Mouse (Mus musculus): Measurements from ENCODE around the gene Hist1h1a. TPM values are rescaled to one million over a fixed set of nuclear protein-coding genes. Genes with fewer than 3 reads are reported as not detected.
"Not testable (repeated sequence)": the region's sequence is repeated elsewhere in the genome, so short reads cannot be mapped to it uniquely, and the experiment has no call there.

Gene Hist1h1a
- polyA plus RNA-seq, 1 experiment from 2014 or later, result not detected

DNA sequence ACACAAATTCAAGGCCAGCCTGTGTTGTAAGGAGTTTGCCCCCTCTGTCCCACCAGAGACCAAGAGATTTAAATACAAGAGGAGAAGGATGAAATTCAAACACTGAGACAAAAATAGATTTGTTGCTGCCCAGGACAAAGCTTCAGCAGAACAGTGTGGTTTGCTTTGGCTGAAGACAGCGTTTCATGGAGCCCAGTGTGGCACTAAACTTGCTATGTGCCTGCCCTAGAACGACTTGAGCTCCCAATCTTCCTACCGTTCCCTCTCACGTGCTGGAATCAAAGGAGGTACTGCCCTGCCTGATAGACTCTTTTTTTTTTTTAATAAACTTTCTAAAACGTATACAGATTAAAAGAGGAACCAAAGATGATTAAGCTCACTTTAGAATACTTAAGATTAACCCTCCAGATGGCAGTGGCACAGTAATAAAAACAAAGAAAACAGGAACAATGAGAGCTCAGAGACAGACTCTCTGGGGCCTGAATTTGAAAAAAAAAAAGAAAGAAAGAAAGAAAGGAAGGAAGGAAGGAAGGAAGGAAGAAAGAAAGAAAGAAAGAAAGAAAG, 5.5 kb downstream of the Hist1h1a start:
- no peaks in the 10 kb centered on the region for H3K36me3 ChIP-seq (ENCODE audit: control insufficient read depth, insufficient read depth, low read length)
- ATAC-seq (ENCODE audit: low FRiP score, low TSS enrichment), result no peak
- WGBS, result 41% methylated on average over 5 of the region's 5 CpGs
- no peak for DNase-seq
- H3K4me3 ChIP-seq (replicated peaks; ENCODE audit: low read depth, low read length), result no peak overlapping the region
- no peak overlapping the region for H3K4me2 ChIP-seq (ENCODE audit: low read length)
- H3K27me3 ChIP-seq (ENCODE audit: control insufficient read depth, insufficient read depth, low read length), result no peaks in the 10 kb centered on the region
- H3K4me1 ChIP-seq (ENCODE audit: control insufficient read depth, insufficient read depth, low read length), result peaks cover 12% of the 10 kb centered on the region
- no peak overlapping the region for H3K9ac ChIP-seq (replicated peaks; ENCODE audit: low read length)
- H3K27ac ChIP-seq (replicated peaks; ENCODE audit: low read depth, low read length), result no peak overlapping the region
- no peaks in the 10 kb centered on the region for H3K9me3 ChIP-seq (ENCODE audit: control insufficient read depth, low read length)

GRCm38 (mm10) chr13:23769613-23770012, 6.1 kb downstream of the Hist1h1a start, which contains the start of gene Trim38:
Gene Trim38 (plus strand): TSS chr13:23769913.
- not testable (repeated sequence) for H3K27ac ChIP-seq (replicated peaks; ENCODE audit: low read depth, low read length); H3K9me3 ChIP-seq (ENCODE audit: control insufficient read depth, low read length); ATAC-seq (ENCODE audit: low FRiP score, low TSS enrichment); H3K4me3 ChIP-seq (replicated peaks; ENCODE audit: low read depth, low read length); H3K9ac ChIP-seq (replicated peaks; ENCODE audit: low read length); H3K27me3 ChIP-seq (ENCODE audit: control insufficient read depth, insufficient read depth, low read length); DNase-seq; H3K4me1 ChIP-seq (ENCODE audit: control insufficient read depth, insufficient read depth, low read length); H3K4me2 ChIP-seq (ENCODE audit: low read length); H3K36me3 ChIP-seq (ENCODE audit: control insufficient read depth, insufficient read depth, low read length)
- 90% methylated on average over 2 of the region's 2 CpGs for WGBS

- no peaks in the 10 kb centered on the region for H3K27me3 ChIP-seq (ENCODE audit: control insufficient read depth, insufficient read depth, low read length)
- H3K9ac ChIP-seq (replicated peaks; ENCODE audit: low read length), result no peak overlapping the region
- DNase-seq (peak; percentile 77), ATAC-seq (ENCODE audit: low FRiP score, low TSS enrichment) (peak; percentile 89)
- no peaks in the 10 kb centered on the region for H3K9me3 ChIP-seq (ENCODE audit: control insufficient read depth, low read length)
- WGBS, result 22% methylated on average over 21 of the region's 21 CpGs
- peak overlapping the region; percentile 47 for H3K4me2 ChIP-seq (ENCODE audit: low read length)
- H3K4me1 ChIP-seq (ENCODE audit: control insufficient read depth, insufficient read depth, low read length), result peaks cover 5% of the 10 kb centered on the region
- no peak overlapping the region for H3K27ac ChIP-seq (replicated peaks; ENCODE audit: low read depth, low read length)
- H3K36me3 ChIP-seq (ENCODE audit: control insufficient read depth, insufficient read depth, low read length), result no peaks in the 10 kb centered on the region
- H3K4me3 ChIP-seq (replicated peaks; ENCODE audit: low read depth, low read length), result no peak overlapping the region
Measured at GRCm38 (mm10) chr13:23772561-23773313, 9.3 kb downstream of the Hist1h1a start.

DNA sequence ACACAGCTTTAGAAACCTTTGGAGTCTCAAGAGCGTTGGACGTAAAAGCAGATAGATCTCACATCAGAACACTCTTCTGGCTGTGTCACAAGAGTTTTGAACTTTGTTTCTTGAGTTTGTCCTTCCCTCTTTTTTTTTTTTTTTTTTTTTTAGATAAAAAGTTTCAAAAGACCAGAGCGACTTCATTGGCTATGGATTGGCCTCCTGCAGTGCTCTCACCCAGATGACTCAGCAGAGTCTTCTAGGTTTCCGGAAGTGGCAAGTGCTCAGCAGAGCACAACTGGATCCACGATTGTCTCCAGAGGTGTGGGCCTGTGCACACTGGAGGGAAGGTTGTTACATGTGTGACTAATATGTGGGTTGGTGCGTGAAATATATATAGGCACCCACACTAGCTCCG, 14.9 kb downstream of the Hist1h1a start:
- Histone ChIP-seq H3K27ac (replicated peaks; ENCODE audit: low read depth, low read length) (no peak overlapping the region), H3K4me1 (ENCODE audit: control insufficient read depth, insufficient read depth, low read length) (no peaks in the 10 kb centered on the region), H3K27me3 (ENCODE audit: control insufficient read depth, insufficient read depth, low read length) (no peaks in the 10 kb centered on the region), H3K9me3 (ENCODE audit: control insufficient read depth, low read length) (no peaks in the 10 kb centered on the region), H3K4me2 (ENCODE audit: low read length) (no peak overlapping the region), H3K9ac (replicated peaks; ENCODE audit: low read length) (no peak overlapping the region), H3K4me3 (replicated peaks; ENCODE audit: low read depth, low read length) (no peak overlapping the region), H3K36me3 (ENCODE audit: control insufficient read depth, insufficient read depth, low read length) (no peaks in the 10 kb centered on the region)
- 95% methylated on average over 7 of the region's 7 CpGs for WGBS
- DNase-seq, result no peak
- ATAC-seq (ENCODE audit: low FRiP score, low TSS enrichment), result no peak

DNA sequence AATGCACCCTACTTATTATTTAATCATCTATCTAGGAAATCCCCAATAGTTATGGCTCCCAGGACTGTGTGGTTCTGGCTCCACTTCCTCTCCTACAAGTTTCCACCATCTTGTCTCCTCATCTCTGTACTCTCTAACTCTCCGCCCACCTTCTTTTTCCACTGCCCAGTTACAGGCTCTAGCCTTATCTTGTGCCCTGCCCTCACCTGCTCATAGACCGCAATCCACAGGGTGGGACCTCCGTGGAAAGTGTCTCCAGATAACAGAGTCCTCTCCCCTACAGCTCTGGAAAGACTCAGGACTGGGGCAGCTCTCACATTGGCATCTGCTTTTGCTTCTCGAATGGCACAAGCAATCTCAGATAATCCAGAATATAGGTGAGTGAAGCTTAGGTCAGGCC, 15.6 kb downstream of the Hist1h1a start:
- Histone ChIP-seq H3K4me1 (ENCODE audit: control insufficient read depth, insufficient read depth, low read length) (no peaks in the 10 kb centered on the region), H3K4me2 (ENCODE audit: low read length) (no peak overlapping the region), H3K9me3 (ENCODE audit: control insufficient read depth, low read length) (no peaks in the 10 kb centered on the region), H3K4me3 (replicated peaks; ENCODE audit: low read depth, low read length) (no peak overlapping the region), H3K36me3 (ENCODE audit: control insufficient read depth, insufficient read depth, low read length) (no peaks in the 10 kb centered on the region), H3K27ac (replicated peaks; ENCODE audit: low read depth, low read length) (no peak overlapping the region), H3K9ac (replicated peaks; ENCODE audit: low read length) (no peak overlapping the region), H3K27me3 (ENCODE audit: control insufficient read depth, insufficient read depth, low read length) (no peaks in the 10 kb centered on the region)
- ATAC-seq (ENCODE audit: low FRiP score, low TSS enrichment) (no peak), DNase-seq (no peak)
- WGBS, result 87% methylated on average over 4 of the region's 4 CpGs

- H3K27me3 ChIP-seq (ENCODE audit: control insufficient read depth, insufficient read depth, low read length), result no peaks in the 10 kb centered on the region
- ATAC-seq (ENCODE audit: low FRiP score, low TSS enrichment) (no peak; the same call in 1 of the 2 replicates), DNase-seq (peak; percentile 91)
- no peak overlapping the region for H3K27ac ChIP-seq (replicated peaks; ENCODE audit: low read depth, low read length)
- H3K9me3 ChIP-seq (ENCODE audit: control insufficient read depth, low read length), result no peaks in the 10 kb centered on the region
- 44% methylated on average over 2 of the region's 2 CpGs for WGBS
- no peak overlapping the region for H3K4me2 ChIP-seq (ENCODE audit: low read length)
- no peak overlapping the region for H3K9ac ChIP-seq (replicated peaks; ENCODE audit: low read length)
- H3K4me1 ChIP-seq (ENCODE audit: control insufficient read depth, insufficient read depth, low read length), result no peaks in the 10 kb centered on the region
- no peak overlapping the region for H3K4me3 ChIP-seq (replicated peaks; ENCODE audit: low read depth, low read length)
- H3K36me3 ChIP-seq (ENCODE audit: control insufficient read depth, insufficient read depth, low read length), result no peaks in the 10 kb centered on the region
Measured at GRCm38 (mm10) chr13:23792520-23792919, 29.1 kb downstream of the Hist1h1a start.

DNA sequence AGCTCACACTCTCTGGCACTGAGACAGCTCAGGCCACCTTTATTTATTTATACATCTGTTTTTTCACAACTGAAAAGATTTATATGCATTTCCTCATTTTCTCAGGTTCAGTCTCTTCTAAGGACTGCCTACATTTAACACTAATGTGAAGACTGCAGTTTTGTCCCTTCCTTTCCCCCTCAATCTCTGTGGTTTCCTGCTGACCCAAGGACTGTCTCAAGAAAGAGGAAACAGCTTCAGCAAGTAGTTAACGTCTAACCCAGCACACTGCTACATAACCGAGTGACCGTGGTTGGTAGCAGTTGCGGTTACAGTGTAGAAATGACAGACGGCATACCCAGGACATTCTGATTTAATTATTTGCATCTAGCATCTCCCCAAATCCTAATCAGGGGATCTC, 35.9 kb downstream of the Hist1h1a start:
- no peaks in the 10 kb centered on the region for H3K27me3 ChIP-seq (ENCODE audit: control insufficient read depth, insufficient read depth, low read length)
- no peak for DNase-seq
- WGBS, result 91% methylated on average over 5 of the region's 5 CpGs

GRCm38 (mm10) chr13:23804532-23804931, 41.1 kb downstream of the Hist1h1a start:
- ATAC-seq (ENCODE audit: low FRiP score, low TSS enrichment) (no peak), DNase-seq (no peak)
- Histone ChIP-seq H3K4me2 (ENCODE audit: low read length) (no peak overlapping the region), H3K36me3 (ENCODE audit: control insufficient read depth, insufficient read depth, low read length) (no peaks in the 10 kb centered on the region), H3K9me3 (ENCODE audit: control insufficient read depth, low read length) (no peaks in the 10 kb centered on the region), H3K4me3 (replicated peaks; ENCODE audit: low read depth, low read length) (no peak overlapping the region), H3K9ac (replicated peaks; ENCODE audit: low read length) (no peak overlapping the region), H3K27me3 (ENCODE audit: control insufficient read depth, insufficient read depth, low read length) (no peaks in the 10 kb centered on the region), H3K4me1 (ENCODE audit: control insufficient read depth, insufficient read depth, low read length) (no peaks in the 10 kb centered on the region), H3K27ac (replicated peaks; ENCODE audit: low read depth, low read length) (no peak overlapping the region)
- 84% methylated on average over 2 of the region's 2 CpGs for WGBS

More for the DNA sequence above, 35.9 kb downstream of the Hist1h1a start:
- H3K36me3 ChIP-seq (ENCODE audit: control insufficient read depth, insufficient read depth, low read length), result no peaks in the 10 kb centered on the region
- no peak for ATAC-seq (ENCODE audit: low FRiP score, low TSS enrichment)
- no peak overlapping the region for H3K27ac ChIP-seq (replicated peaks; ENCODE audit: low read depth, low read length)
- no peak overlapping the region for H3K4me2 ChIP-seq (ENCODE audit: low read length)
- H3K4me1 ChIP-seq (ENCODE audit: control insufficient read depth, insufficient read depth, low read length), result no peaks in the 10 kb centered on the region
- H3K9ac ChIP-seq (replicated peaks; ENCODE audit: low read length), result no peak overlapping the region
- no peaks in the 10 kb centered on the region for H3K9me3 ChIP-seq (ENCODE audit: control insufficient read depth, low read length)
- H3K4me3 ChIP-seq (replicated peaks; ENCODE audit: low read depth, low read length), result no peak overlapping the region
